Mouse (Mus musculus): ENCODE measurements at regions not wholly inside any gene's neighbourhood (a gene's known extent, or its start where the extent isn't known, plus 50 kb on each side); places are given as distances from the start of the nearest gene placed in this dataset.
"Not testable (repeated sequence)": the region's sequence is repeated elsewhere in the genome, so short reads cannot be mapped to it uniquely, and the experiment has no call there.

DNA sequence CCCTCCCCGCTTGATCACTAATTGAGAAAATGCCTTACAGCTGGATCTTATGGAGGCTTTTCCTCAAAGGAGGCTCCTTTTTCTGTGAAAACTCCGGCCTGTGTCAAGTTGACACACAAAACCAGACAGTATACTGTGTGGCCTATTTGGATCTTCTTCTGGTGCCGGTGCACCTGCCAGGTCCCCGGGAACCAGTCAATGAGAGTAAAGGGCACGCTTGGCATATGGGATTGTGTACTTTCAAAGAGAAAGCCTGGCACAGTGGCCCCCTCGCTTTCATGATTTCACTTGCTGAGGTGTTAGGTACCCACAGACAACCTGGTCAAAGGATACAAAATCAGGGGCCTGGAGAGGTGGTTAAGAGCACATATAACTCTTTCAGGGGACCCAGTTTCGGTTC lies 167.9 kb upstream of the Rpl38 start:
- no peak overlapping the region for H3K27ac ChIP-seq (ENCODE audit: insufficient read depth, low read length)
- TF ChIP-seq POLR2A (IDR thresholded peaks at IDR 0.05; ENCODE audit: extremely low read depth, insufficient read depth, low read length) (no peak), CTCF (IDR thresholded peaks at IDR 0.05; ENCODE audit: extremely low read depth, insufficient read depth, low read length) (no peak)
- H3K4me1 ChIP-seq (ENCODE audit: control insufficient read depth, insufficient read depth, low read length), result 0 out of 2 replicates have a peak, but pooled peaks cover 4% of the 10 kb centered on the region
- H3K4me3 ChIP-seq (ENCODE audit: insufficient read depth, low read length), result no peak overlapping the region

DNA sequence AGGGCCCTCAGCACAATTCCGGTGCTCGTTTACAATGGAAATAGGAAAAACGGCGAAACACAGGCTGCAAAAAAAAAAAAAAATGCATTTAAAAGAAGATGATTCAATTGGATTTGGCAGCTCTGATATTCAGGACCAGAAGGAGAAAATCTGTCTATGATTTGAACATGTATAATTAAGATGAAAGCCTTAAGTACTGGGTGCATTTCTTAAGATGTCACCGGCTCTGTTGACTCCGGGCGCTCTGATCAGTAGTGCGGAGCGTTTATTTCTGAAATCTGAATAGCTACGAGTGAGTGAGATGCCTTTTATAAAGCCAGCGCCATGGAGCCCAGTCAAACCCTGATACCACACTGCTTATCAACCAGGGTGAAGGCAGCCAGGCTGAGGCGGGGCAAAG lies 168.7 kb upstream of the Rpl38 start:
- Histone ChIP-seq H3K27ac (ENCODE audit: insufficient read depth, low read length) (no peak overlapping the region), H3K4me3 (ENCODE audit: insufficient read depth, low read length) (no peak overlapping the region), H3K4me1 (ENCODE audit: control insufficient read depth, insufficient read depth, low read length) (0 out of 2 replicates have a peak, but pooled peaks cover 4% of the 10 kb centered on the region)
- no peak for TF ChIP-seq POLR2A (IDR thresholded peaks at IDR 0.05; ENCODE audit: extremely low read depth, insufficient read depth, low read length)
- TF ChIP-seq CTCF (IDR thresholded peaks at IDR 0.05; ENCODE audit: extremely low read depth, insufficient read depth, low read length), result no peak

DNA sequence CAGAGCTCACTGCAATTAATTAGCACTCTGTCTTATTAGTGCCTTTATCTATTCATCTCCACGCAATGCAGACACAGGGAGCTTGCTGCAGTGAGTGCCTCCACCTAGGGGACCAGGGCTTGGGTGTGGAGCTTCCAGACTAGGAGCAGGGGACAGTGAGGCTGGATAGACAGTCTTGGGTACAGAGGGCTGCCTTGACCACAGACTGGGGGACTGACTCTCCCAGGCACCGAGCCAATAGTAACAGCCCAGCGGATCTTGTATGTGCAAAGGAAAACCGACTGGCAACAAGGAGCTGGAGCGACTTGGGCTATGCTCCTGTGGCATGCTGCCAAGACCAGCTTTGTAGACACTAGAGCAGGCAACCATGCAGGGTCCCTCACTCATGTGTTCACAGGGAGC lies 172.8 kb upstream of the Rpl38 start:
- H3K27ac ChIP-seq (ENCODE audit: insufficient read depth, low read length), result no peak overlapping the region
- H3K4me3 ChIP-seq (ENCODE audit: insufficient read depth, low read length), result no peak overlapping the region
- no peak for TF ChIP-seq CTCF (IDR thresholded peaks at IDR 0.05; ENCODE audit: extremely low read depth, insufficient read depth, low read length)
- no peak for TF ChIP-seq POLR2A (IDR thresholded peaks at IDR 0.05; ENCODE audit: extremely low read depth, insufficient read depth, low read length)

DNA sequence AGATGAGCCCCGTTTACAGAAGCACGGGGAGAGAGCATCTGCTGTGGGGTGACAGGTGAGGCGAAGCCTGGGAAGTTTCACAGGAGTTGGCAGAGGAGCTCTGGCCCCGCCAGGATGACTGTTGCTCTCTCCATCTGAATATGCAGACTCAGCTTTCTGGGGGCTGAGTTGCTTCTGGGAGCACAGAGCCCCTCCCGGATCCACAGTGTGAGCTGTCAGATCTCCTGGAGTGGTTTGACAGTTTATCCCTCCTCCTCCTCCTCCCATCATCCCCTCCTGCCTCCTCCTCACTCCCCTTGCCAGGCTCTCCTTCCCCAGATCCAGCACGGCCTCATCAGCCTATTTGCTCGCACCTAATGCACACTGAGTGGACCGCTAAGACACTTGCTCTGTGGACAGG lies 181.9 kb upstream of the Rpl38 start:
- TF ChIP-seq CTCF (IDR thresholded peaks at IDR 0.05; ENCODE audit: extremely low read depth, insufficient read depth, low read length), result no peak
- TF ChIP-seq POLR2A (IDR thresholded peaks at IDR 0.05; ENCODE audit: extremely low read depth, insufficient read depth, low read length), result no peak
- no peak overlapping the region for H3K27ac ChIP-seq (ENCODE audit: insufficient read depth, low read length)
- 0 out of 2 replicates have a peak, but pooled peaks cover 3% of the 10 kb centered on the region for H3K4me1 ChIP-seq (ENCODE audit: control insufficient read depth, insufficient read depth, low read length)
- H3K4me3 ChIP-seq (ENCODE audit: insufficient read depth, low read length), result no peak overlapping the region

More for the DNA sequence above, 172.8 kb upstream of the Rpl38 start:
- H3K4me1 ChIP-seq (ENCODE audit: control insufficient read depth, insufficient read depth, low read length), result no peaks in the 10 kb centered on the region

DNA sequence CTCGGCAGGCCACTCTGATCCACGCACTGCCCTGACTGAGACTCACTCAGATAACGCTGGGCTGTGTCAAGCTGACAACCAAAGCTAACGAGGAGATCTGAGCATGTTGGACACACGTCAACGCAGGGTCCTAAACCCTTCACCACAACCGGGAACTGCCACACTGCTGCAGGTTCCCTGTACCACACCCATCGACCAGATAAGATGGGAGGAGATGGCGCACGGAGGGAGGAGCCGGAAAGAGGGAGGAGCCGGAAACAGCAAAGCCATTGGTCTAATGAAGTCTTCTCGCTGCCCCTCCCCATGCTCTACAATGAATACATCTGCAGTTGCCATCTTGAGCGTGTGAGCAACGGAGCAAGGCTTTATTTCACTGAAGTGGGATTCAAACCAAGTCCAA lies 182.9 kb upstream of the Rpl38 start:
- no peak for TF ChIP-seq CTCF (IDR thresholded peaks at IDR 0.05; ENCODE audit: extremely low read depth, insufficient read depth, low read length)
- TF ChIP-seq POLR2A (IDR thresholded peaks at IDR 0.05; ENCODE audit: extremely low read depth, insufficient read depth, low read length), result no peak
- Histone ChIP-seq H3K4me3 (ENCODE audit: insufficient read depth, low read length) (no peak overlapping the region), H3K4me1 (ENCODE audit: control insufficient read depth, insufficient read depth, low read length) (peaks cover 3% of the 10 kb centered on the region; the same call in 1 of the 2 replicates), H3K27ac (ENCODE audit: insufficient read depth, low read length) (no peak overlapping the region)

DNA sequence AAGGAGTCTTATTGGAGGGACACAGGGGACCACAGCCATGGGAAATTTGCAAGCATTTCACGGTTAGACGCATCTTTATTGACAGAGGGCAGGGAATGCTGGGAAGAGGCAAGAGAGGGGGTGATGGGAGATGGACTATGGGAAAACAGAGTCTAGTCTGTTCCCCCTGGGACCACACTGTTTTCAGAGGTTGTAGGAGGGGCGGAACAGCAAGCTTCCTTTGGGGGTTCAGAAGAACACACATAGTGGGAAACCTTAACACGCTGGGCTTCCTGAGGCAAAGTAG lies 183.7 kb upstream of the Rpl38 start:
- TF ChIP-seq CTCF (IDR thresholded peaks at IDR 0.05; ENCODE audit: extremely low read depth, insufficient read depth, low read length) (no peak), POLR2A (IDR thresholded peaks at IDR 0.05; ENCODE audit: extremely low read depth, insufficient read depth, low read length) (no peak)
- H3K27ac ChIP-seq (ENCODE audit: insufficient read depth, low read length), result no peak overlapping the region
- H3K4me1 ChIP-seq (ENCODE audit: control insufficient read depth, insufficient read depth, low read length), result peaks cover 8% of the 10 kb centered on the region
- no peak overlapping the region for H3K4me3 ChIP-seq (ENCODE audit: insufficient read depth, low read length)

DNA sequence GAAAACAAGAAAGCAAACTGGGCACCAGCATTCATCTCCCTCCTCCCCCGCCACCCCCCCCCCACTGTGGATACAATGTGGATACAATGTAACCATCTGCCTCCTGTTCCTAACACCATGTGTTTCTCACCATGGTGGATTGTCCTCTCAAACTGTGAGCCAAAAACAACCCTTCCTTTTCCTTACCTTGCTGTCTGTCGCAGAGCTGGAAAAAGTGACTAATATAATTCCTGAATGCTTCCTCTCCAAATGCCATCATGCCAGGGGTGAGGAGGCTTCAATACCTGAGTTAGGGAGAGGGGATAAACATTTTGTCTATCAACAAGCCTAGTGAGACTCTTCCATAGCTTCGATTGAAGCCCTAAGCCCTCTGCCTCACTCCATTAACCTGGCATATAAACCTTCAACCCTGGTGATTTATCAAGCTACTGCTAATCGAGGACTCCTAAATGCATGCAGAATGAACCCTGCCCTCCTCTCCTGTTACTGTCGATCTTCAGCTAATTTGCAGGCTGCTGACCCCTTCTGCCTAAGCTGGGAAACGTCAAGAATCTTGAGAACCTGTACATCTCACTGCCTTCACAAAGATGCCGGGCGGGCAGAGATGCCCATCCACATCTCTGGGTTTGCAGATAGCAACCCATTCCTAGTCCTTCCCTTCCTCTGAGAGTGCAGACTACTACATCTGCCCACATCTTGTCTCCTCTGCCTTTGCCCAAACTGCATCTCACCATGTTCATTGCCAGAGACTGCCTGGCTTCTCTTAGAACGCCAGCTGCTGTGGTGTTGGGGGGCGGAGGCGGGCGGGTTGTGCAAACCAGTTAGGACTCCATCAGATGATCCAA lies 184.3 kb upstream of the Rpl38 start:
- no peak overlapping the region for H3K4me3 ChIP-seq (ENCODE audit: insufficient read depth, low read length)
- TF ChIP-seq POLR2A (IDR thresholded peaks at IDR 0.05; ENCODE audit: extremely low read depth, insufficient read depth, low read length) (no peak), CTCF (IDR thresholded peaks at IDR 0.05; ENCODE audit: extremely low read depth, insufficient read depth, low read length) (no peak)
- peaks cover 8% of the 10 kb centered on the region for H3K4me1 ChIP-seq (ENCODE audit: control insufficient read depth, insufficient read depth, low read length)
- no peak overlapping the region for H3K27ac ChIP-seq (ENCODE audit: insufficient read depth, low read length)

DNA sequence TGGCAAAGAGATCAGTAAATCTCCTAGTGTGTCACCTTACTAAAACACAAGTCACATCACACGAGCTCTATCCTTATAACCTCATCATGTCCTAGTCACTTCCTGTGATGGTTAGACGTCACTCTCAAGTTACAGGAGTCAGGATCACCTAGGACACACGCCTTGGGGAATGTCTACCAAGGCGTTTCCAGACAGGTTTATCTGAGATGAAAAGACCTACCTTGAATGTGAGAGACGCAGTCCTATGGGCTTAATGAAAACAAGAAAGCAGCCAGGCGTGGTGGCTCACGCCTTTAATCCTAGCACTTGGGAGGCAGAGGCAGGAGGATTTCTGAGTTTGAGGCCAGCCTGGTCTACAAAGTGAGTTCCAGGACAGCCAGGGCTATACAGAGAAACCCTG lies 185.0 kb upstream of the Rpl38 start:
- H3K4me3 ChIP-seq (ENCODE audit: insufficient read depth, low read length); H3K4me1 ChIP-seq (ENCODE audit: control insufficient read depth, insufficient read depth, low read length); H3K27ac ChIP-seq (ENCODE audit: insufficient read depth, low read length): not testable (repeated sequence)

DNA sequence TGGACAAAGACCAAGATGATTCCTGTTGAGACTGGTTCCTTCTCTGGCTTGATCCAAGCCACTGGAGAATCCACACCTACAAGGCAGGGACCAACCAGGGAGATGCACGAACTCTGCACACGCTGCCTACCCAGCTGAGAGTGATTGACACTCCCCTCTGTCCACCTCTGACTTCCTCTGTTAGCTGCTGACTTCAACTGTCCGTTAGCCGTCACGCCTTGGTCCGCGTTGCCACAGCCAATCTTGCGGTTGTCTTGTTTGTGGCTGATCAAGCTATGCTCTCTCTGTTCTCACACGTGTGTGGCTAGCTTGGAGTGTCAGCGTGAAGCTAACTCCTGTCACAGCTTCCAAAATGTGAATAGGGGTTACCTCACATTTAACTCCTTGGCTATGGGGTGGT lies 186.3 kb upstream of the Rpl38 start:
- Histone ChIP-seq H3K4me3 (ENCODE audit: insufficient read depth, low read length) (no peak overlapping the region), H3K27ac (ENCODE audit: insufficient read depth, low read length) (no peak overlapping the region), H3K4me1 (ENCODE audit: control insufficient read depth, insufficient read depth, low read length) (peaks cover 7% of the 10 kb centered on the region)
- TF ChIP-seq POLR2A (IDR thresholded peaks at IDR 0.05; ENCODE audit: extremely low read depth, insufficient read depth, low read length) (no peak), CTCF (IDR thresholded peaks at IDR 0.05; ENCODE audit: extremely low read depth, insufficient read depth, low read length) (no peak)

DNA sequence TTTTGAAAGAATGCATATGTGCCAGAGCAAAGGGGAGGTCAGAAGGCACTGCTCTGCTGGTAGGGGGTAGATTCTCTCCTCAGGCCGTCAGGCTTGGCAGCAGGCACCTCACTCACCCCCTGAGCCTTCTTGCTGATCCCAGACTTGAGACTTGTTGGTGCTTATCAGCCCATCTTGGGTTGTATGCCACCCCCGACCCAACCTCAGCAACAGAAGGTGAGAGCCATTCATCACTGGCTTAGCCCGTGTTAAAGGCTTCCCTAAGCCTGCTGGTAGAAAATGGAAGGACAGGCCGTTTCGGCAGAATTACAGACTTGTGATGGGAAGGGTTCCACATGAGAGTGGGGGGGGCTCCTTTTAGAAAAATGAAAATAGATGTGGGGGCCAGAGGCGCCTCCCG lies 187.3 kb upstream of the Rpl38 start:
- TF ChIP-seq CTCF (IDR thresholded peaks at IDR 0.05; ENCODE audit: extremely low read depth, insufficient read depth, low read length), result no peak
- no peak for TF ChIP-seq POLR2A (IDR thresholded peaks at IDR 0.05; ENCODE audit: extremely low read depth, insufficient read depth, low read length)
- Histone ChIP-seq H3K27ac (ENCODE audit: insufficient read depth, low read length) (no peak overlapping the region), H3K4me1 (ENCODE audit: control insufficient read depth, insufficient read depth, low read length) (peaks cover 5% of the 10 kb centered on the region), H3K4me3 (ENCODE audit: insufficient read depth, low read length) (no peak overlapping the region)
